Mouse (Mus musculus): Measurements from ENCODE around the gene Foxi1. TPM values are rescaled to one million over a fixed set of nuclear protein-coding genes. Genes with fewer than 3 reads are reported as not detected.

Foxi1 gene
- total RNA-seq, 4 experiments from 2014 or later, result 0.30 TPM; not detected in 3

DNA sequence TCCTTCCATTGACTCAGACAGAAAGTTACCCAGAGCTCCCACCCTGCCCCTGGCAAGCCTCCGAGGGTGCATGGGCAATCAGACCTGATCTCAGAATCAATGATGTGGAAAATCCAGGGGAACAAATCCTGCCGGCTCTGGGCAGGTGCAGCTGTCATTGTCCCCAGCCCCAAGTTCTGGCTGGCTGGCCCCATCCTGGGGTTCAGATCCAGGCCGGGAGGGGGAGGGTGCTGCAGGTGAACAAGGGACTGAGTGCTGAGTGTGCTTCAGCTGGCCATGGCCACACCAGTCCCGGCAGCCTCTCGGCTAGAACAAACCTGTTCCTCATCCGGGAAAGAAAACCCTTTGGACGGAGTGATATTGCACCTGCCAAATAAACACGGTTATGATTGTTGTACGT, 49.0 kb downstream of the Foxi1 start:
- DNase-seq (ENCODE audit: low spot score in 2 of 2), result no peak

DNA sequence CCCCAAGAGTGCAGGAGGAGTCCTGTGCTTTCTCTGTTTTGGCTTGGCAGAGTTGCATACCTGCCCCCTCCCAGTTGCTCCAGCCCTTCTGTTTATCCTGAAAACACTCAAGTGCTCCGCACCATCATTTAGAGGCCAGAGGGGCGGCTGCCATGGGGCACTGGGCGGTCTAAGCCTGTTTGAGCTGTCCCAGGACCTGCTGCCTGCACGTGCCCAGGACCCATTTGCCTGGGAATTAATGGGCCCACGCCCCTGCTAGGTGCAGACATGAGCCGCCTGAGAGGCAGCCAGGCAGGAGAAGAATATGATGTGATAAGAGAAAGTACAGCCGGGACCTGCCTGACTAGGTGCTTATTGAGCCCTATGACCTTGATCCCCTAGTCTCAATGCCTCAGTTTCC, 52.7 kb downstream of the Foxi1 start:
- no peak for DNase-seq (ENCODE audit: low spot score in 2 of 2)

Other genes starting within 250 kb of the Foxi1 start
- gene Kcnmb1, start 245.1 kb downstream of the Foxi1 start, total RNA-seq (2022), result under 1 TPM; 0.35 to 0.66 (median 0.42) TPM
- gene Kcnip1, start 214.9 kb downstream of the Foxi1 start, total RNA-seq (2022), result 10 to 100 TPM; 25.7 to 29.8 (median 29.5) TPM
- 1 to 10 TPM; 2.7 to 6.1 (median 4.5) TPM for gene Lcp2, start 161.2 kb downstream of the Foxi1 start, total RNA-seq (2022)
- gene 4930469K13Rik, start 109.5 kb downstream of the Foxi1 start, total RNA-seq (2022), result not detected
- 1 to 10 TPM; 1.5 to 2.0 (median 1.6) TPM for gene Fam196b, start 106.7 kb upstream of the Foxi1 start, total RNA-seq (2022)